Mouse (Mus musculus): ENCODE data around the gene Krt82. TPM values are rescaled to one million over a fixed set of nuclear protein-coding genes. Genes with fewer than 3 reads are reported as not detected.

Gene Krt82
- not detected for total RNA-seq (2021)

DNA sequence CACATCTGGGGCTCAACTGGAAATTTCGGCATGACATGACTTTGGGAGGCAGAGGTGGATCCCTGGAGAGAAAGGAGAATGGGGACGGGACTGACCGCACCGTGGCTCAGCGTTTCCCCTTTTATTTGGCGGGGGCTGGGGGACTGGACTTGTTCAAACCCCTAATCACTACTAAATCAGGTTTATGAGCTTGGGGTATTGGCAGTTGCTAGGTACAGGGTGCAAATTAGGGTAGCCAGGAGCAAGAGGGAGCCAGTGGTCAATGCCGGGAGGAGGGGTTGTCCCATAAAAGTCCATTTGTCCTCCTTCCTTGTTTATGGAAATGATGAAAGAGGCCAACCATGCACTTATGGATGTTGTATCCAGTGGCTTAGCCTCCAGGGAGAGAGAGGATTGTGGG, at the start of gene Krt82:
Gene Krt82 (minus strand): TSS at position 101 of the 400 bp plus-strand sequence.
- intact Hi-C loops (cut with DNase I) = no loop called here
- DNase-seq (ENCODE audit: extremely low spot score in 1 of 2, low spot score in 2 of 2) = no peak

DNA sequence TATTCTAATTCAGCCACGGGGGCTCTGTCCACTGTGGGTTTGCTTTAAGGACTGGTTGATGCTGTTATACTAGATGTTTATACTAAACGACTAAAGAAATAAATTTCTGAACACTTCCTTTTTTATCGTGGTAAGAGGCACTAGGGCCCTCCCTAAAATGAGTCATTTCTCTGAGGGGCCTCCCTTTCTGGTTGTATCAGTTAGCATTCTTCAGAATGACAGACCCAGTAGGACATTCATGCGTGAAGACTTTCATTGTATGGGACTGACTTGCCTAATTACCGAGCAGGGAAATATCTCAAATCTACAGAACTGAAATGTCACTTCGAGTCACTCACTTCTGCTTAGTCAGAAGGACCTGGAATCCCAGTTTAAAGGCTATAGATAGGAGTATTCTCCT, 48.7 kb upstream of the Krt82 start:
- intact Hi-C loops (cut with DNase I) = no loop called here
- no peak for DNase-seq (ENCODE audit: extremely low spot score in 1 of 2, low spot score in 2 of 2)

DNA sequence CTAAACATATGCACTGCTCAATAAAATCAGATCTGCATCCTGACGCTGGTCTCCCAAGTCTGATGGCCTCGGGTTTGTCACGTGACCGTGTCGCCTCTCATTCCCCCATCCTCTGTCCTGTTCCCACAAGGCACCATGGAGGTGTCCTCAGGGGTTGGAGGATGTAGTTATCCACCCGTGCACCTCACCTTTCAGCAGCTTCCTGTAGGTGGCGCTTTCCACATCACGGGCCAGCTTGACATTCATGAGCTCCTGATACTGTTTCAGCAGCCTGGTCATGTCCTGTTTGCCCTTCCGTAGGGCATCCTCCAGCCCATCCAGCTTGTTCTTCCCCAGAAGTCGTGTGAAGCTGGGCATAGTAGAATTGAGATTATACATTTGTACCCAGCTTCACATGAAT, 37.7 kb upstream of the Krt82 start:
- intact Hi-C loops (cut with DNase I) = no loop called here
- no peak for DNase-seq (ENCODE audit: extremely low spot score in 1 of 2, low spot score in 2 of 2)

DNA sequence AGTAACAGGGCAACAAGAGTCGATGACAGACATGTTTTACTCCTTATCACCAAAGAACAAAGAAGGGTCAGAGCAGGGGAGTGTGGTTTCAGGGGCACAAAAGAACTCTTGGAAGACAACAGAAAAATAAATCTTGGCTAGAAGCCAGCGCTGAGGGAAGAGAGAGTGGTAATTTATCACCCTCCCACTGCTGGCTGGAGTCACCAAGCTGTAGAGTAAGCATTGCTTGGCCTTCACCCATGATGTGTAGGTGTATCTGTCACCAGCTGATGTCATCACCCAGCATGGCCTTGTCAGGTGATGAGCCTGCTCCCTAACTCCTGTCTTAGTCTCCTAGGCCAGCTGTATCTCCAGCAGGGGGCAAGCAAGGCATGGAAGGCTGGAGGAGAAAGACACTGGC, 34.0 kb upstream of the Krt82 start:
- no peak for DNase-seq (ENCODE audit: extremely low spot score in 1 of 2, low spot score in 2 of 2)
- intact Hi-C loops (cut with DNase I) = no loop called here

DNA sequence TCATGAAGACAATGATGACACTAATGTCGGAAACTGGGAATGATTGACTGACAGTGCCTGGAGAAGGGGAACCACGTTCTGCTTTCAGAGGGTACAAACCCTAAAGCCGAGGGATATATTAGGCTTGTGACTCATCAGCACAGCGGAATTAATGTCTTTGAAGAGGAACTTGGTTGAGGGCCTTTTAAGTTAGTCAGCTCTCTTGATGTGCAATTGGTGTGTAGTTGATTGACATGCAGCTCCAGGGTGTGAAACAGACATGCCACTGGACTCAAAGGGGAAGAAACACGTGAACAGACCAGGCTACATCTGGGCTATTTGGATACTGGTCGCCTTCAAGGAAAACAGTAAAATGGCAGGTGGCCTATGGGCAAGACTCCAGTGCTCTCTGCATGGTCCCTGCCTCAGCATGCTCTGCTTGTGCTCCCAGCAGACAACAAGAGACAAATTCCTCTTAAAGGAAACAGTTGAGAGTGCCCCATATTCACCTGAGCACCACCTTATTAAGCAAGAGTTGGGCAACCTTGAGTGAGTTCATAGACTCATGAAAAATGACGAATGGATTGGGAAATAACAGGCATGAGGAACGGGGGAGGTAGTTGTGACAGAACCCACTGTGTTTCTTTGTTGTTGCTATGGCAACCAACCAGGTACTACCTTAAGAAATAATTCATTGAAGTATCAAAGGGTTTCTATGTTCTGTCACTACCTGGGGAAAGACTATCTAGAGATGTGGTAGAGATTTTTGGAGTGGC, 32.9 kb upstream of the Krt82 start:
- intact Hi-C loops (cut with DNase I) = no loop called here
- no peak for DNase-seq (ENCODE audit: extremely low spot score in 1 of 2, low spot score in 2 of 2)

- intact Hi-C loops (cut with DNase I) = no loop called here
- DNase-seq (ENCODE audit: extremely low spot score in 1 of 2, low spot score in 2 of 2) = no peak
Observed at GRCm38 (mm10) chr15:101581701-101582100, 31.2 kb upstream of the Krt82 start.

DNA sequence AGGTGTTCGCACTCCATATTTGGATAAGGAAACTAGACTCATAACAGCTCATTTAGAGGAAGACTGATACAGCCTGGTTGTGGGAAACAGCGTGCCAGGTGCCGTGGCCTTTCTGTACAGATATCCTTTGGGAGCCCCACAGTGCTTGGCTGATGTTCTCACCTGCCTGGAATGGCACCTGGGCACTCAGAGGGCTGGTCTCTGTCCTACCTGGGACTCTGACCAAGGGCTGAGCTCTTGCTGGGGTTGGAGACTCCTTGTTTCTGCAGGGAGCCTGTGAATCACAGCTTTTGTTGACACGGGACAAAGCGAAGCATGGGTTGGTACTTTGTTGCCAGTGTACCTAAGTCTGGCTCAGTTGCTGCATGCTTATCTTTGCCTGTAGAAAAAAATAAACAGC, 25.0 kb upstream of the Krt82 start:
- no peak for DNase-seq (ENCODE audit: extremely low spot score in 1 of 2, low spot score in 2 of 2)
- intact Hi-C loops (cut with DNase I) = no loop called here

DNA sequence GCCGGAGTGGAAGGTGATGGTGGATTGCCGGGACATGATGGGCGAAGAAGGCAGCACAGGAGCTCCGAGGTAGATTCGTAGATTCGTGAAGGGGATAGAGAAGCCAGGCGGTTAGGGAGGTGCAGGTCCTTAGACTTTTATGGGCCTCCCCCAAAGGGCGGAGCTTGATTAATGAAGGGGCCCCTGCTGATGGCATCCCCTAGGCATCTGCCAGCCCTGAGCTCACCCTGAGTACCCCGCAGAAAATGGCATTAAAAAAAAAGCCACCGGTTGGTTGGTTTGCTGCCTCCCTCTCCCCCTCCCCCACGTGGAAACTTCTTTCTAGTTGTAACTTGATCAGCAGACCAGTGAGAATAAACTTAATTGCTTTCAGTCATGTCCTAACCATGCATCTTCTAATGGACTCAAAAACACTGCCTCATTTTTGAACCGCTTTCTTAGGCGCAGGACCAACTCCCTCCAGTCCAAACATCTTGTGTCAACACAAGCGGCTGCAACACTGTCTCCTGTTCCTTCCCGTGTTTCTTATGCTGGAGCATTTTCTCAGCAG, 23.4 kb upstream of the Krt82 start, which contains the start of gene Krt75:
Gene Krt75 (minus strand): TSS at position 109 of the 550 bp plus-strand sequence.
- no peak for DNase-seq (ENCODE audit: extremely low spot score in 1 of 2, low spot score in 2 of 2)
- intact Hi-C loops (cut with DNase I) = no loop called here

DNA sequence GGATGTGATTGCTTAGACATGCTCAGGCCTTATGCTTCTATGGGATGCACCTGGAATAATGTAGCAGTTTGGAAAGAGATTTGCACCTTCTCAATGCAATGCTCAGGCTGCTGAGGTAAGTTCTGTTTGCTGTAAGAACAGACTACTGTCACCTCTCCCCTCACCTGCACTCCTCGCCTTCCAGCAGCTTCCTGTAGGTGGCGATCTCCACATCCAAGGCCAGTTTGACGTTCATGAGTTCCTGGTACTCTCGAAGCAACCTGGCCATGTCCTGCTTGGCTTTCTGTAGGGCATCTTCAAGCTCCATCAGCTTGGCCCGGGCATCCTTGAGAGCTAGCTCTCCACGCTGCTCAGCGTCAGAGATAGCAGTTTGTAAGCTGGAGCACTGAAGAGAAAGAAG, 17.3 kb upstream of the Krt82 start:
- intact Hi-C loops (cut with DNase I) = no loop called here
- DNase-seq (ENCODE audit: extremely low spot score in 1 of 2, low spot score in 2 of 2) = no peak

DNA sequence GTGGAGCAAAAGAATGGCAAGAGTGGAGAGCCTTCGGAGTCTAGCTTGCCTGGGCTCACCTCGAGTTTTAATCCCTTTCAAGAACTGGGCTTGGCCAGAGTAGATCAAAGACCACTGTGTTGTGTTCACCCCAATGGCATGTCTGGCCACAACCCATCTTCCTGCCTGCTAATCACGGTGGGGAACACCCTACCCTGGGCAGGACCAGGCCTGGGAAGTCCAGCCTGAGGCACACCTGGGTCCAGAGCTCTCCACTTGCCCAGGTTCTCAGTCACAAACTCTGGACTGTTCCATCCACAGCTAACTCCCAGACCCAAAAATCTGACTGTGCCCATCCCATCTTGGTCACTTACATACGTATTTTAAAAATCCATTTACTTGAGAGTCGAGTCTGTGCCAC, 12.4 kb upstream of the Krt82 start, which contains the start of gene Krt90:
Gene Krt90 (minus strand): TSS at position 101 of the 400 bp plus-strand sequence.
- intact Hi-C loops (cut with DNase I) = no loop called here
- DNase-seq (ENCODE audit: extremely low spot score in 1 of 2, low spot score in 2 of 2) = no peak

DNA sequence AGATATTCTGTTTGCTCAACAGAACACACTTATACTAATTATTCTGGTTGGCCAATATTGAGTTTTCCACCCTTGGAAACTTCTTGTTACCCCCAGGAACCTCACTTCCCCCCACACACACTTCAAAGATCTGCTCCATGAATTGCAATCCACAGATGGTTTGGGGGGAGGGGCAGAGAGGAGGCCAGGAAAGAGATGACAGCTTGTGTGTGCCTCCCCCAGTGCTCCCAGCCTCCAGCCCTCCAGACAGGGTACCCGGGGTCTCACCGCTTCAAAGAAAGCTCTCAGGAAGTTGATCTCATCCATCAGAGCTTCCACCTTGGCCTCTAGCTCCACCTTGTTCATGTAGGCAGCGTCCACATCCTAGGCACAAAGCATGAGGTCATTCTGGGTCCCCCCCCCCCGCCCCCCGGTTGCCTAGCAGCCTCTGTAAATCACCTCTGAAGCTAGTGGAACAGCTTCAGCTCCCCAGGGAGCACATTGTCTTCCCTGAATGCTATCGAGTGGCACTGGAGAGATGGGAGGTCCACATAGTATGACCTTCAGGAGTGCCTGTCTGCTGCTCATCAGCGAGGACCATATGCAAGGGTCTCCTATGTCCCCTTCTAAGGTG, 7.7 kb upstream of the Krt82 start:
- DNase-seq (ENCODE audit: extremely low spot score in 1 of 2, low spot score in 2 of 2) = no peak
- intact Hi-C loops (cut with DNase I) = no loop called here

DNA sequence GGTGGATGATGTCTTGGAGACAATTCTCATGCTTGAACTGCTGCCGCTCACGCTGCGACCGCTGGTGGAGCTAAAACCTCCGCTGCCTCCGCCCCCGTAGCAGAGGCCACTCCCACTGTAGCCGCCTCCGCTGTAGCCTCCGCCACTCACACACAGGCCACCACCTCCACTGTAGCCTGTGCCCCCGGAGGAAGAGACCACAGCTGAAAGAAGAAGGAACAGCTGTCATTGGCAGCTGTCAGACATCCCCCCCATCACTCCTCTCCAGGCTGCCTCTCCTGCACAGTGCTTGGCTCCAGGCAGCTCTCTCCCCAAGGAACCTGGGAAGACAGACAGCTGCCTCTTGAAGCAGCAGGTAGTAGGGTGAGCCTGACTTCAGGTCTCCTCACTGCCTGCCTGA, 2.7 kb upstream of the Krt82 start:
- DNase-seq (ENCODE audit: extremely low spot score in 1 of 2, low spot score in 2 of 2) = peak in 1 of 2 experiments; percentile 73
- intact Hi-C loops (cut with DNase I) = no loop called here

- no peak for DNase-seq (ENCODE audit: extremely low spot score in 1 of 2, low spot score in 2 of 2)
- intact Hi-C loops (cut with DNase I) = no loop called here
Observed at GRCm38 (mm10) chr15:101552188-101552587, 1.7 kb upstream of the Krt82 start.

- intact Hi-C loops (cut with DNase I) = no loop called here
Observed at GRCm38 (mm10) chr15:101544478-101544877, 6.0 kb downstream of the Krt82 start.

GRCm38 (mm10) chr15:101542543-101542942, 7.9 kb downstream of the Krt82 start:
- intact Hi-C loops (cut with DNase I) = no loop called here
- no peak for DNase-seq (ENCODE audit: extremely low spot score in 1 of 2, low spot score in 2 of 2)

More at GRCm38 (mm10) chr15:101544478-101544877, 6.0 kb downstream of the Krt82 start:
- no peak for DNase-seq (ENCODE audit: extremely low spot score in 1 of 2, low spot score in 2 of 2)

DNA sequence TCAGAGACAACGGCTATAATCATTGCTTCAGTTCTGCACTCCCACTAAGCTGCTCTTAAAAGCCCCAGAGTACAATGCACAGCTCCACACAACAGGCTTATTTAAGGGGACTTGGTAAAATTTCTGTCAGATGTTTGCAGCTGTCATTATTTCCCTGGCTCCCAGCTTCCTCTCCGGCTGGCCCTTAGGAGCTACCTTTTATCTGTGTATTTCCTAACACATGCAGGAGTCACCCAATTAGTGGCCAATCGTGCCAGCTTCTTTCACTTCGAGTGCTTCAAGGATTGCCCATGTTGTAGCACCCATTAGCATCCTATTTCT, 11.9 kb downstream of the Krt82 start:
- intact Hi-C loops (cut with DNase I) = no loop called here
- no peak for DNase-seq (ENCODE audit: extremely low spot score in 1 of 2, low spot score in 2 of 2)

DNA sequence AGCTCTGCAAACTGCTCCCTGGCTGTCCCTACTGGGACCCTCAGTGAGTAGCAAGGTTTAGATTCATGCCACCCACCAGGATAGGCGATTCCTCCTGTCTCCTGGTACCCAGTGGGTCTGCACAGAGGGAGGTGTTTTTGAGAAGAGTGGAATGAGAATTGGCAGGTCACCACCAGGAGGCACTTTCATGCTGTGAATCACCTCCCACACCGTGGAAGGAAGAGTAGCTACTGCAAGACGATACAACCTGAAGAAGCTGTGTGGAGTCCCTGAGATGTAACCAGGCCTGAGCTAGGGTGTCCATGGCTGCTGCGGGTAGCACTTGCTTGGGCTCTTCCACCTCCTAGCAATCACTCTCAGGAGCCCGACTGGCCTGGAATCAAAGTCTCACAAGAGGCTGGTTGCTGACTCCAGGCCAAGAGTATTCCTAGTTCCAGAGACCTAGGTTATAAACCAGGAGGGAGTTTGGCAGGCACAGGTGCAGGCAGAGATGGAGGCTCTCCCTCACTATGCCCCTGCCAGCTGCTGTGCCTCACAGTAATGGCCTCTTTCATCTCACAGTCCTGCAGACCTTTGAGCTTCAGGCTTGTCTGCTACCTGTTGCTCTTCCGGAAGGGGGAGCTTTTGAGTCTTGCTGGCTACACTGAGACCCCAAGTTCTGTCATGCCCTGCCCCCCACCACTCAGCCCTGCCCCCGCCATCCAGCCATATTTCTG, 12.4 kb downstream of the Krt82 start:
- intact Hi-C loops (cut with DNase I) = no loop called here
- DNase-seq (ENCODE audit: extremely low spot score in 1 of 2, low spot score in 2 of 2) = no peak

DNA sequence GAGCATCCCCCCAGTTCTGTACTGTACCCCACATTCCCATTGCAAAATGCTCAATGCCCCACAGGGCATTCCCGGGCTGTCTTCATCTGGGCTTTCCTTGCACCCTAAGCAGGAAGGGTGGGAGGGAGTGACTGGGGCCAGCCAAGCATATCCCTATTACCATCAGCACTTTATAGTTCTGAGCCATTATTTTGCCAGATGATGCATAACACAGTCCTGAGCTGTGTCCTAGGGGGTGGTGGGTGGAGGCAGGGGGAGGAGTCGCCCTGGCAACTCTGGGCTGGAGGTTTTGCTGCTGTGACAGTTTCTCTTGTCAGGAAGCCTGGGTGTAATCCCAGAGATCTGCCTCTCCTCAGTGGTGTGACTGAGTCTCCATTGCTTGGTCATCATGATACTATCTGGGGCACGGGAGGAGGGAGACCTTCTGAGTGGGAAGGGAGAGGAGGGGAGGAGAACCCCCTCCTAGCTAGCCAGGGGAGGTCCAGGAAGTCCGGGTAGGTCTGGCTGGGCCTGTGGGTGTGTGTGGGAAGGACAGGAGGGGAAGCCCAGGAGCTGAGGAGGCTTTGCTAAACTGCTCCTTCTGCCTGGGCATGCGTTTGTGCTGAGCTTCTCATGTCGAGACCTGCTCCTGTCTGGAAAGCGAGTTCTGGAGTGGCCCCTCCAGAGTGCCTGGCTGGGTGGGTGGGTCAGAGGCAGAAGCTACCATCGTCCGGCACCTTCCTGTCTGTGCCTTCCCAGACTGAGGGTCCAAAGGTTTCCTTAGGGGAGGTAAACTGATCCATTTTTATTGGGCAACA, 14.2 kb downstream of the Krt82 start:
- intact Hi-C loops (cut with DNase I) = no loop called here
- no peak for DNase-seq (ENCODE audit: extremely low spot score in 1 of 2, low spot score in 2 of 2)

- DNase-seq (ENCODE audit: extremely low spot score in 1 of 2, low spot score in 2 of 2) = no peak
- intact Hi-C loops (cut with DNase I) = no loop called here
Observed at GRCm38 (mm10) chr15:101532720-101533119, 17.7 kb downstream of the Krt82 start, which contains the start of gene Krt84. Gene Krt84 (minus strand): TSS chr15:101532820.
